Mouse (Mus musculus) hindbrain, embryonic 12.5 days (tissue): Measurements from ENCODE around the gene Col13a1. TPM values are rescaled to one million over a fixed set of nuclear protein-coding genes. Genes with fewer than 3 reads are reported as not detected.

Experiments
- ATAC-seq: fragments of 200-750 bp; cut with Nextera tagmentation; 2 replicates; pipeline ENCODE4 v1.8.0; 2017; ENCODE audit warnings: moderate TSS enrichment; ENCODE audit not compliant: low FRiP score
- H3K27ac ChIP-seq: fragments of 300-500 bp; sonication (generic); 2 replicates; pipeline ENCODE4 v1.5.1; 2016; ENCODE audit warnings: mild to moderate bottlenecking
- H3K27me3 ChIP-seq: fragments of 300-500 bp; sonication (generic); 2 replicates; pipeline ENCODE4 v1.6.1; 2016; ENCODE audit warnings: mild to moderate bottlenecking
- H3K36me3 ChIP-seq: fragments of 300-500 bp; sonication (generic); 2 replicates; pipeline ENCODE4 v1.6.1; 2016; ENCODE audit warnings: mild to moderate bottlenecking
- H3K4me1 ChIP-seq: fragments of 300-500 bp; sonication (generic); 2 replicates; pipeline ENCODE4 v1.6.1; 2016
- H3K4me2 ChIP-seq: fragments of 300-500 bp; sonication (generic); replicated peaks from 2 replicates; pipeline ENCODE4 v1.6.1; 2016; ENCODE audit warnings: mild to moderate bottlenecking
- H3K4me3 ChIP-seq: fragments of 300-500 bp; sonication (generic); 2 replicates; pipeline ENCODE4 v1.5.1; 2016; ENCODE audit warnings: mild to moderate bottlenecking
- H3K9ac ChIP-seq: fragments of 300-500 bp; sonication (generic); 2 replicates; pipeline ENCODE4 v1.6.1; 2016; ENCODE audit warnings: mild to moderate bottlenecking, moderate library complexity
- H3K9me3 ChIP-seq: fragments of 300-500 bp; sonication (generic); replicated peaks from 2 replicates; pipeline ENCODE4 v1.6.1; 2016; ENCODE audit warnings: mild to moderate bottlenecking
- WGBS: fragments of 180-500 bp; shearing (Covaris S2); methylation state at CpG from one replicate; pipeline ENCODE4 v1.1.7; 2016; 5-methylcytosine and 5-hydroxymethylcytosine counted together
- polyA plus RNA-seq: library from polyadenylated mRNA; unstranded; fragments of >200 nt; fragmentation: Nextera tagmentation; extraction: Ambion mirVana; gene quantifications from 2 replicates; pipeline ENCODE4 v1.2.1, GENCODE M21; 2016

The Col13a1 gene
- polyA plus RNA-seq, 1 experiment from 2014 or later: 3.2 TPM

- Histone ChIP-seq H3K36me3 (no peaks in the 10 kb centered on the region), H3K9ac (no peak overlapping the region), H3K4me1 (no peaks in the 10 kb centered on the region), H3K27ac (no peak overlapping the region), H3K9me3 (no peaks in the 10 kb centered on the region), H3K27me3 (no peaks in the 10 kb centered on the region), H3K4me3 (no peak overlapping the region), H3K4me2 (no peak overlapping the region)
- WGBS: 79% methylated on average over 1 of the region's 1 CpGs
- no peak for ATAC-seq
Measured at GRCm38 (mm10) chr10:61999766-62000165, 20.9 kb upstream of the Col13a1 start.

GRCm38 (mm10) chr10:61991481-61992424 lies 12.8 kb upstream of the Col13a1 start:
- no peak overlapping the region for H3K4me2 ChIP-seq
- no peak for ATAC-seq
- no peaks in the 10 kb centered on the region for H3K4me1 ChIP-seq
- no peaks in the 10 kb centered on the region for H3K27me3 ChIP-seq
- H3K9ac ChIP-seq: no peak overlapping the region
- H3K36me3 ChIP-seq: no peaks in the 10 kb centered on the region
- 36% methylated on average over 11 of the region's 11 CpGs for WGBS
- H3K9me3 ChIP-seq: no peaks in the 10 kb centered on the region
- no peak overlapping the region for H3K4me3 ChIP-seq
- no peak overlapping the region for H3K27ac ChIP-seq

GRCm38 (mm10) chr10:61980424-61980823 lies 1.5 kb upstream of the Col13a1 start:
- 2% methylated on average over 7 of the region's 7 CpGs for WGBS
- Histone ChIP-seq H3K27me3 (peaks cover 65% of the 10 kb centered on the region), H3K4me3 (no peak overlapping the region)

GRCm38 (mm10) chr10:61978112-61978865 lies 619 bp downstream of the Col13a1 start:
- WGBS: under 1% methylated on average over 64 of the region's 65 CpGs
- H3K4me1 ChIP-seq: peaks cover 22% of the 10 kb centered on the region
- peak; percentile 62; the same call in 1 of the 2 replicates for ATAC-seq
- no peaks in the 10 kb centered on the region; the same call in 1 of the 2 replicates for H3K9me3 ChIP-seq
- H3K4me2 ChIP-seq: peak overlapping the region; percentile 76
- peak overlapping the region; percentile 40 for H3K4me3 ChIP-seq
- peak overlapping the region; percentile 53 for H3K9ac ChIP-seq
- H3K27ac ChIP-seq: no peak overlapping the region
- peaks cover 85% of the 10 kb centered on the region for H3K27me3 ChIP-seq
- no peaks in the 10 kb centered on the region for H3K36me3 ChIP-seq

More at GRCm38 (mm10) chr10:61980424-61980823, 1.5 kb upstream of the Col13a1 start:
- Histone ChIP-seq H3K4me1 (peaks cover 22% of the 10 kb centered on the region), H3K9me3 (no peaks in the 10 kb centered on the region; the same call in 1 of the 2 replicates), H3K4me2 (no peak overlapping the region), H3K9ac (no peak overlapping the region), H3K27ac (no peak overlapping the region), H3K36me3 (no peaks in the 10 kb centered on the region)
- 0 out of 2 replicates have a peak, but pooled peaks have one; percentile 57 for ATAC-seq

GRCm38 (mm10) chr10:61977392-61978096 lies 1.4 kb downstream of the Col13a1 start:
- Histone ChIP-seq H3K9me3 (no peaks in the 10 kb centered on the region; the same call in 1 of the 2 replicates), H3K4me2 (peak overlapping the region; percentile 76), H3K4me1 (peaks cover 22% of the 10 kb centered on the region), H3K27ac (no peak overlapping the region), H3K4me3 (peak overlapping the region; percentile 40), H3K9ac (peak overlapping the region; percentile 53), H3K36me3 (no peaks in the 10 kb centered on the region), H3K27me3 (peaks cover 89% of the 10 kb centered on the region)
- ATAC-seq: no peak
- 5% methylated on average over 18 of the region's 18 CpGs for WGBS

GRCm38 (mm10) chr10:61976987-61977386 lies 1.9 kb downstream of the Col13a1 start:
- H3K36me3 ChIP-seq: no peaks in the 10 kb centered on the region
- H3K9me3 ChIP-seq: no peaks in the 10 kb centered on the region; the same call in 1 of the 2 replicates
- ATAC-seq: no peak
- H3K4me3 ChIP-seq: no peak overlapping the region
- 0 out of 2 replicates have a peak overlapping the region, but pooled peaks have one; percentile 76 for H3K4me2 ChIP-seq
- WGBS: 8% methylated on average over 6 of the region's 6 CpGs
- peaks cover 87% of the 10 kb centered on the region for H3K27me3 ChIP-seq
- peaks cover 24% of the 10 kb centered on the region for H3K4me1 ChIP-seq
- no peak overlapping the region for H3K9ac ChIP-seq
- no peak overlapping the region for H3K27ac ChIP-seq

GRCm38 (mm10) chr10:61974581-61974980 lies 4.3 kb downstream of the Col13a1 start:
- H3K9me3 ChIP-seq: no peaks in the 10 kb centered on the region; the same call in 1 of the 2 replicates
- H3K27me3 ChIP-seq: peaks cover 71% of the 10 kb centered on the region
- no peak overlapping the region for H3K4me3 ChIP-seq
- no peak overlapping the region for H3K27ac ChIP-seq
- no peak for ATAC-seq
- WGBS: 69% methylated on average over 2 of the region's 2 CpGs
- no peaks in the 10 kb centered on the region for H3K36me3 ChIP-seq
- no peak overlapping the region for H3K9ac ChIP-seq
- peaks cover 28% of the 10 kb centered on the region for H3K4me1 ChIP-seq
- no peak overlapping the region for H3K4me2 ChIP-seq

- 17% methylated on average over 4 of the region's 4 CpGs for WGBS
- H3K27me3 ChIP-seq: peaks cover 46% of the 10 kb centered on the region
- ATAC-seq: no peak
Measured at GRCm38 (mm10) chr10:61972041-61972440, 6.9 kb downstream of the Col13a1 start.

GRCm38 (mm10) chr10:61968003-61968553 lies 10.8 kb downstream of the Col13a1 start:
- Histone ChIP-seq H3K4me3 (no peak overlapping the region), H3K27ac (no peak overlapping the region), H3K9me3 (no peaks in the 10 kb centered on the region), H3K27me3 (0 out of 2 replicates have a peak, but pooled peaks cover 9% of the 10 kb centered on the region), H3K9ac (no peak overlapping the region), H3K36me3 (no peaks in the 10 kb centered on the region), H3K4me1 (peaks cover 15% of the 10 kb centered on the region), H3K4me2 (no peak overlapping the region)
- no peak for ATAC-seq
- 75% methylated on average over 7 of the region's 7 CpGs for WGBS

More at GRCm38 (mm10) chr10:61972041-61972440, 6.9 kb downstream of the Col13a1 start:
- Histone ChIP-seq H3K9me3 (no peaks in the 10 kb centered on the region; the same call in 1 of the 2 replicates), H3K4me1 (peaks cover 7% of the 10 kb centered on the region; the same call in 1 of the 2 replicates), H3K27ac (no peak overlapping the region), H3K4me2 (no peak overlapping the region), H3K9ac (no peak overlapping the region), H3K36me3 (no peaks in the 10 kb centered on the region), H3K4me3 (no peak overlapping the region)

GRCm38 (mm10) chr10:61967207-61967606 lies 11.7 kb downstream of the Col13a1 start:
- no peak overlapping the region for H3K9ac ChIP-seq
- ATAC-seq: no peak
- peaks cover 14% of the 10 kb centered on the region for H3K4me1 ChIP-seq
- no peak overlapping the region for H3K4me2 ChIP-seq
- no peak overlapping the region for H3K27ac ChIP-seq
- no peak overlapping the region for H3K4me3 ChIP-seq
- 59% methylated on average over 3 of the region's 3 CpGs for WGBS
- H3K36me3 ChIP-seq: no peaks in the 10 kb centered on the region
- no peaks in the 10 kb centered on the region for H3K9me3 ChIP-seq
- H3K27me3 ChIP-seq: 0 out of 2 replicates have a peak, but pooled peaks cover 6% of the 10 kb centered on the region

- Histone ChIP-seq H3K27ac (no peak overlapping the region), H3K27me3 (no peaks in the 10 kb centered on the region), H3K4me1 (peaks cover 8% of the 10 kb centered on the region), H3K9ac (no peak overlapping the region), H3K9me3 (no peaks in the 10 kb centered on the region), H3K36me3 (no peaks in the 10 kb centered on the region), H3K4me3 (no peak overlapping the region), H3K4me2 (no peak overlapping the region)
- WGBS: 22% methylated on average over 7 of the region's 7 CpGs
- peak; percentile 61 for ATAC-seq
Measured at GRCm38 (mm10) chr10:61965386-61965841, 13.5 kb downstream of the Col13a1 start.
